Mouse (Mus musculus): Measurements from ENCODE around the gene Kif21b. TPM values are rescaled to one million over a fixed set of nuclear protein-coding genes. Genes with fewer than 3 reads are reported as not detected.
A peak's percentile ranks its signal among the peaks of the same experiment; 100 is the strongest.

Kif21b gene
- polyA plus RNA-seq (2016; fragmentation: Nextera tagmentation; extraction: Ambion mirVana) = 35.9 and 37.1 TPM in 2 replicates

GRCm38 (mm10) chr1:136130951-136131558, at the start of gene Kif21b:
TSS of gene Kif21b (plus strand) at chr1:136131389.
- peak within 1 kb of the TSS; percentile 67 for H3K27ac ChIP-seq
- ATAC-seq (ENCODE audit: low FRiP score, low read depth) = peak; percentile 91
- under 1% methylated on average over 42 of the region's 42 CpGs for WGBS

DNA sequence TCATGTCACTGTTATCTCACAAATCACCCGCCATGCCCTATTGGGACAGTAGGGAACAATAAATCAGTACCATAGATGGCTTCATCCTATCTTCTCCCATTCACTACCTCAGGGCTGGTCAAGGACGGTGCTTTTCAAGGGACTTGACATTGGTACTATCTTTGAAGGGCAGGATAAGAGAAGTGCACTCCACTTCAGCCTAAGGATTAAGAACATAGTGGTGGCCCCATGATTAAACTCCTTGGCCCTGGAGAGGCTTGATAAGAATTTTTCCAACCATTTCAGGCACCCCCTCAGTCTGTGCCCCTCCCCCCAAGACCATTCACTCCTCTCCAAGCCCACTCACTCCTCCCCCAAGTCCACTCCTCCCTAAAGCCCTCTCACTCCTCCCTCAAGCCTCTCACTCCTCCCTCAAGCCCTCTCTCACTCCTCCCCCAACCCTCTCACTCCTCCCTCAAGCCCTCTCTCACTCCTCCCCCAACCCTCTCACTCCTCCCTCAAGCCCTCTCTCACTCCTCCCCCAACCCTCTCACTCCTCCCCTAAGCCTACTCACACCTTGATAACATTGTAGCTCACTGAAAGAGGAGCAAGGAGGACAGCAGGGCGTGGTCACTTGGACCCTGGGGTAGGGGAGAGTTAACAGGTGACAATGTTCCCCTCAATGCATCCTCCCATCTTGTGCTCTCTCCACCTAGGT, 45.1 kb upstream of the Kif21b start:
- ATAC-seq (ENCODE audit: low FRiP score, low read depth) = no peak
- H3K36me3 ChIP-seq = no peaks in the 10 kb centered on the region
- H3K9ac ChIP-seq = no peak overlapping the region
- no peak overlapping the region for H3K27ac ChIP-seq
- H3K27me3 ChIP-seq (replicated peaks) = no peaks in the 10 kb centered on the region
- H3K4me2 ChIP-seq (replicated peaks) = no peak overlapping the region
- H3K4me1 ChIP-seq = no peaks in the 10 kb centered on the region
- no peak overlapping the region for H3K4me3 ChIP-seq
- 88% methylated on average over 3 of the region's 3 CpGs for WGBS
- no peaks in the 10 kb centered on the region for H3K9me3 ChIP-seq

More at GRCm38 (mm10) chr1:136130951-136131558, at the start of gene Kif21b:
- Histone ChIP-seq H3K36me3 (no peaks in the 10 kb centered on the region), H3K9me3 (no peaks in the 10 kb centered on the region), H3K4me3 (peak within 1 kb of the TSS; percentile 79), H3K4me2 (replicated peaks) (peak within 1 kb of the TSS; percentile 75), H3K9ac (peak within 1 kb of the TSS; percentile 86), H3K4me1 (peaks cover 62% of the 10 kb centered on the region), H3K27me3 (replicated peaks) (no peaks in the 10 kb centered on the region; the same call in 1 of the 2 replicates)

DNA sequence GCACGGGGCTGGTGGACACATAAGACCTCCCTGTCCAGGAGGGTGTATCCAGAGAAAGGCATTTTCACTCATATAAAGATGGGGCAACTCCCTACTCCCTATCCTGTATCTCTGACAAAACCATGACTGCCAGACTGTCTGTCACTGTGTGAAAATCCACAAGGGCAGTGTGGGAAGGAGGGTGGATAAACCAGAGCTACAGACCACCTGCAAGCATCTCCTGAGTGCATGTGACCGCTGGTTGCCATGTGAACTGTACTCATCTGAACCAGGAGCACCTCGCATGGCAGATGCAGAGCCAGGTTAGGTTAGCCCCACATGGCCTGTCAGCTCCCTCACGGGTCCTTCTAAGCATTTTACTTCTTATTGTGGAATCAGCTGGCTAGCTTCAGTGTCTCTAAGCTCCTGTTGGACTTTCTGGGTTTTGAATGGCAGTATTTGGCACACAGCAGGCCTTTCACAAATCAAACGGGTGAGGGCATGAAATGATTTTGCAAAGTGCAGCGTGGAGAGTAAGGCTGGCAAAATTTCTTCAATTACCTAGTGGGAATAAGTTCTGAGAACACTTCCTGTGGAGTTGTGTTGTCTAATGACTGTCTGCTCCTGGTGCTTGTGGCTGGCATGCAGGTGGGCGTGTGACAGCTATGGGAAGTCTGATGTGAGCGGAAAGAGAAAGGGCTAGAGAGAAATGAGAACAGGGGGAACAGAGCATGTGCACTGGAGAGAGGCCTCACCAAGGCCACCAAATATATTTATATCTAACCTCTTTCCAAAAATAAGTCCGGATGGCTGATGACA, 41.6 kb upstream of the Kif21b start:
- H3K27ac ChIP-seq = no peak overlapping the region
- H3K4me1 ChIP-seq = no peaks in the 10 kb centered on the region
- no peak overlapping the region for H3K9ac ChIP-seq
- no peaks in the 10 kb centered on the region for H3K36me3 ChIP-seq
- H3K4me2 ChIP-seq (replicated peaks) = no peak overlapping the region
- 79% methylated on average over 9 of the region's 9 CpGs for WGBS
- H3K4me3 ChIP-seq = no peak overlapping the region
- H3K27me3 ChIP-seq (replicated peaks) = no peaks in the 10 kb centered on the region; the same call in 1 of the 2 replicates
- no peak for ATAC-seq (ENCODE audit: low FRiP score, low read depth)
- H3K9me3 ChIP-seq = no peaks in the 10 kb centered on the region

DNA sequence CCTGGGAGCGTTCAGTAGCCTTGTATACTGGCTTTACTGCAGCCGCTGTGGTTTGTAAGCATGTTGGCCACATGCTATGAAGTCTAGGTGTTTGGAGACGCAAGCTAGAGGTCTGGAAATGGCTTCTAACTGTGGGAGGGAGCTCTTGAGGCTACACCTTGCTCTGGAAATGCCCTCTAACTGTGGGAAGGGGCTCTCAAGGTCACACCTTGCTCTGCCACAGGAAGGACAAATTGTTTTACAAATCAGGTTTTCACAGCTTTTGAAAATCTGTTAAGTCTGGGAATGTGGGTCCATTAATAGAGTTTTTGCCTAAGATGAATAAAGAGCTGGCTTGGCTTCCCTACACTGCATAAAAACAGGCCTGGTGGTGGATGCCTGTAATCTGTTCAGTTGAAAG, 37.5 kb upstream of the Kif21b start:
- Histone ChIP-seq H3K27ac (no peak overlapping the region), H3K27me3 (replicated peaks) (no peaks in the 10 kb centered on the region; the same call in 1 of the 2 replicates), H3K4me1 (no peaks in the 10 kb centered on the region), H3K9ac (no peak overlapping the region), H3K36me3 (no peaks in the 10 kb centered on the region), H3K9me3 (no peaks in the 10 kb centered on the region), H3K4me3 (no peak overlapping the region), H3K4me2 (replicated peaks) (no peak overlapping the region)
- WGBS = 85% methylated on average over 3 of the region's 3 CpGs
- no peak for ATAC-seq (ENCODE audit: low FRiP score, low read depth)

DNA sequence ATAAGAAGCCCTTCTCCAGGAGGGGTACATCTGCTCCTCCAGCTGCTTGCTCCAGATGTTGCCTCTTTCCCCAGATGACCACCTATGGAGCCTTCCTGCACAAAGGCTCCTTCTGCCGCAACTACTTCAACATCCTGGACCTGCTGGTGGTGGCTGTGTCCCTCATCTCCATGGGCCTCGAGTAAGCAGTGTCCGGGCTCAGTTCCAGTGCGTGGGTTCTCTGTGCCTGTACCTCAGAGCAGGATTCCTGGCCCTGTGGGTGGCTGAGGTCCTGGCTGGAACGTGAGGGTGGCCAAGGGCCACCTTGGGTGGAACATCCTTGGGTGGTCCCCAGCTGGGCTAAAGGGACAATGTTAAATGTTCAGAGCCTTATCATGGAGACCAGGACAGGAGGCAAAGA, 36.4 kb upstream of the Kif21b start:
- H3K4me1 ChIP-seq = no peaks in the 10 kb centered on the region
- H3K27ac ChIP-seq = no peak overlapping the region
- 83% methylated on average over 5 of the region's 5 CpGs for WGBS
- no peaks in the 10 kb centered on the region for H3K36me3 ChIP-seq
- H3K4me2 ChIP-seq (replicated peaks) = no peak overlapping the region
- ATAC-seq (ENCODE audit: low FRiP score, low read depth) = no peak
- H3K4me3 ChIP-seq = no peak overlapping the region
- H3K27me3 ChIP-seq (replicated peaks) = no peaks in the 10 kb centered on the region; the same call in 1 of the 2 replicates
- no peak overlapping the region for H3K9ac ChIP-seq
- H3K9me3 ChIP-seq = no peaks in the 10 kb centered on the region

- 81% methylated on average over 4 of the region's 4 CpGs for WGBS
- peaks cover 17% of the 10 kb centered on the region for H3K4me1 ChIP-seq
Observed at GRCm38 (mm10) chr1:136102094-136102493, 29.1 kb upstream of the Kif21b start.

GRCm38 (mm10) chr1:136102551-136102950, 28.6 kb upstream of the Kif21b start:
- Histone ChIP-seq H3K4me2 (replicated peaks) (no peak overlapping the region), H3K9me3 (no peaks in the 10 kb centered on the region), H3K27me3 (replicated peaks) (no peaks in the 10 kb centered on the region), H3K9ac (no peak overlapping the region), H3K4me3 (no peak overlapping the region), H3K4me1 (peaks cover 17% of the 10 kb centered on the region), H3K27ac (no peak overlapping the region), H3K36me3 (no peaks in the 10 kb centered on the region)
- no peak for ATAC-seq (ENCODE audit: low FRiP score, low read depth)
- 82% methylated on average over 3 of the region's 3 CpGs for WGBS

More at GRCm38 (mm10) chr1:136102094-136102493, 29.1 kb upstream of the Kif21b start:
- no peak overlapping the region for H3K4me2 ChIP-seq (replicated peaks)
- H3K9me3 ChIP-seq = no peaks in the 10 kb centered on the region
- no peaks in the 10 kb centered on the region for H3K36me3 ChIP-seq
- H3K27ac ChIP-seq = no peak overlapping the region
- no peaks in the 10 kb centered on the region for H3K27me3 ChIP-seq (replicated peaks)
- H3K4me3 ChIP-seq = no peak overlapping the region
- ATAC-seq (ENCODE audit: low FRiP score, low read depth) = no peak
- H3K9ac ChIP-seq = no peak overlapping the region

DNA sequence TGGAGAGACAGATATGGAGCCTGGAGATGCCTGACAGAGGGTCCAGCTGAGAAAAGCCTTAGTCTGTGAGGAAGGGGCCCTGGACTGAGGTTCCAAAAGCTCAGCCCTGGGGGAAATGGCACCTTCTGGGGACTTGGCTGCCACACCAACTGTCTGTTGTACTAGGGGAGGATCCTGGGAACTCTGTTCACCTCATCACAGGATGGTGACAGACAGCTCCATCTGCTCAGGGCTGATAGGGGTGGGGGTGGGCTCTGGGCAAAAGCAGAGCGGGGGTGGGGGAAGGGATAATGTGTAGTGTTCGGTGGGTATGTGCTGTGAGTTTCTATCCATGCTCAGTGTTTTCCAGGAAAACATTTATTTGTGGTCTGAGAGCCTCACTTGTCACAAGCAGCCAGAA, 28.2 kb upstream of the Kif21b start:
- H3K27me3 ChIP-seq (replicated peaks) = no peaks in the 10 kb centered on the region
- H3K27ac ChIP-seq = no peak overlapping the region
- H3K9me3 ChIP-seq = no peaks in the 10 kb centered on the region
- no peak overlapping the region for H3K4me3 ChIP-seq
- ATAC-seq (ENCODE audit: low FRiP score, low read depth) = no peak; the same call in 1 of the 2 replicates
- H3K4me2 ChIP-seq (replicated peaks) = no peak overlapping the region
- no peaks in the 10 kb centered on the region for H3K36me3 ChIP-seq
- 68% methylated on average over 2 of the region's 2 CpGs for WGBS
- peaks cover 17% of the 10 kb centered on the region for H3K4me1 ChIP-seq
- no peak overlapping the region for H3K9ac ChIP-seq

DNA sequence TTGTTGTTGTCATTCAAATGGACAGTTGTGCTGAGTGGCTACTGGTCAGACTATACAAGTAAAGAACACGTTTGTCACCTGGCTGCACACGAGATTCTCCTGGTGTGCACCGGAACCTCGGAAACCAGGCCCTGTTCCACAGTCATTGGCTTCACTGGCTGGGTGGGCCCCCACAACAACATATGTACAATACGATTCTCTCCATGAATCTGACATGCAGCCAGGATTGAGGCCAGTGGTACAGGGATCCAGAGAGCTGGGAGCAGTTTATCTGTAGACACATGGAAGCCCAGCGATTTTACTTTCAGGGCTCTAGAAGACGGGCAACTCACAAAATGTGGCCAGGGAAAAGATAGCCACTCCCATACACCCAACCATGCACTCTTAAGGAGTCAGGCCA, 27.5 kb upstream of the Kif21b start:
- no peak overlapping the region for H3K4me2 ChIP-seq (replicated peaks)
- no peaks in the 10 kb centered on the region for H3K27me3 ChIP-seq (replicated peaks)
- no peaks in the 10 kb centered on the region for H3K9me3 ChIP-seq
- H3K4me1 ChIP-seq = peaks cover 17% of the 10 kb centered on the region
- no peaks in the 10 kb centered on the region for H3K36me3 ChIP-seq
- no peak for ATAC-seq (ENCODE audit: low FRiP score, low read depth)
- H3K4me3 ChIP-seq = no peak overlapping the region
- WGBS = 88% methylated on average over 7 of the region's 7 CpGs
- no peak overlapping the region for H3K9ac ChIP-seq
- no peak overlapping the region for H3K27ac ChIP-seq

GRCm38 (mm10) chr1:136104741-136105140, 26.4 kb upstream of the Kif21b start:
- ATAC-seq (ENCODE audit: low FRiP score, low read depth) = peak; percentile 31; the same call in 1 of the 2 replicates
- no peak overlapping the region for H3K27ac ChIP-seq

DNA sequence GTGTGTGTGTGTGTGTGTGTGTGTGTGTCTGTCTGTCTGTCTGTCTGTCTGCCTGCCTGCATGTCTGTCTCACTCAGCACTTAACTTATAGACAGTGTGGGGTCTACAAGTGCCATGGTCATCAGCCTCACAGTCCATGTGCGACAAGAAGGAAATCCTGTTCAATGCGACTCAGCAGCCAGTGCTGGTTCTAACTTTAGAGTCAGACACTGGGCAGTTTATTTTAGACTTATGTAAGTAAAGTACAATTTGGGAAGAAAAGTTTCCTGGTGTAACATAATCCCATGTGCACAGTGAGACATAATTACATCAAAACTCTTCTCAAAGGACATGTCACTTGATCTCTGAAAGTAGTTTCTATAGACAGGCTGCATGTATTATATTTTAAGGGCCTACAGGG, 21.7 kb upstream of the Kif21b start:
- Histone ChIP-seq H3K27me3 (replicated peaks) (no peaks in the 10 kb centered on the region), H3K27ac (no peak overlapping the region), H3K9me3 (no peaks in the 10 kb centered on the region), H3K4me3 (no peak overlapping the region), H3K9ac (no peak overlapping the region), H3K36me3 (no peaks in the 10 kb centered on the region), H3K4me1 (peaks cover 12% of the 10 kb centered on the region; the same call in 1 of the 2 replicates), H3K4me2 (replicated peaks) (no peak overlapping the region)
- WGBS = 85% methylated on average over 2 of the region's 2 CpGs
- no peak for ATAC-seq (ENCODE audit: low FRiP score, low read depth)

More at GRCm38 (mm10) chr1:136104741-136105140, 26.4 kb upstream of the Kif21b start:
- 28% methylated on average over 4 of the region's 4 CpGs for WGBS
- H3K9ac ChIP-seq = no peak overlapping the region
- H3K9me3 ChIP-seq = no peaks in the 10 kb centered on the region
- peaks cover 17% of the 10 kb centered on the region for H3K4me1 ChIP-seq
- no peaks in the 10 kb centered on the region for H3K36me3 ChIP-seq
- no peak overlapping the region for H3K4me3 ChIP-seq
- H3K27me3 ChIP-seq (replicated peaks) = no peaks in the 10 kb centered on the region
- H3K4me2 ChIP-seq (replicated peaks) = no peak overlapping the region

GRCm38 (mm10) chr1:136116183-136116582, 15.0 kb upstream of the Kif21b start:
- 29% methylated on average over 3 of the region's 3 CpGs for WGBS

More at GRCm38 (mm10) chr1:136116183-136116582, 15.0 kb upstream of the Kif21b start:
- ATAC-seq (ENCODE audit: low FRiP score, low read depth) = no peak
- H3K4me1 ChIP-seq = peaks cover 17% of the 10 kb centered on the region
- no peaks in the 10 kb centered on the region for H3K36me3 ChIP-seq
- no peak overlapping the region for H3K27ac ChIP-seq
- no peak overlapping the region for H3K9ac ChIP-seq
- H3K4me2 ChIP-seq (replicated peaks) = no peak overlapping the region
- H3K9me3 ChIP-seq = no peaks in the 10 kb centered on the region
- H3K27me3 ChIP-seq (replicated peaks) = no peaks in the 10 kb centered on the region
- no peak overlapping the region for H3K4me3 ChIP-seq

Data from neural tube, embryonic 12.5 days (tissue).